Mouse (Mus musculus) brain, embryonic 14.5 days (tissue): ENCODE data around the gene Shprh.

Source experiments
- CTCF ChIP-seq: fragments of 200-500 bp; IDR thresholded peaks from 2 replicates; pipeline ENCODE4 v1.5.1; 2012; ENCODE audit warnings: inconsistent platforms, mild to moderate bottlenecking, moderate library complexity, borderline replicate concordance; ENCODE audit not compliant: insufficient read depth, insufficient read length; ENCODE audit errors: extremely low read depth
- POLR2A ChIP-seq: fragments of 200-500 bp; IDR thresholded peaks from 2 replicates; pipeline ENCODE4 v1.6.1; 2012; ENCODE audit warnings: mild to moderate bottlenecking, inconsistent platforms, borderline replicate concordance; ENCODE audit not compliant: poor library complexity, insufficient read depth, insufficient read length, severe bottlenecking; ENCODE audit errors: extremely low read depth

DNA sequence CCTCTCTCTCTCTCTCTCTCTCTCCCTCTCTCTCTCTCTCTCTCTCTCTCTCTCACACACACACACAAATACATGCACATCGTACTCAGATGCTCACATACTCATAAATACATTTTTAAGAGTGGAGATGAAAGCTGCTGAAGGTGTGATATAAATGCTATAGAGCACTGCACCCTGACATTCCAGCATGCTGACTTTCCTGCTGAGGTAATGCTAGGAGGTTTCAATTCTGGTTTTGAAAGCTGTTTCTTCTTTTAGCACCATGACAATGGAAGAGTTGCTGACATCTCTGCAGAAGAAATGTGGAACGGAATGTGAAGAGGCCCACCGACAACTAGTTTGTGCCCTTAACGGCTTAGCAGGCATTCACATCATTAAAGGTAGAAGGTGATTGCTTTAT lies 22.4 kb downstream of the Shprh start:
- no peak for TF ChIP-seq CTCF
- TF ChIP-seq POLR2A, result no peak
